Mouse (Mus musculus): ENCODE results near the gene Sptssb. TPM values are rescaled to one million over a fixed set of nuclear protein-coding genes. Genes with fewer than 3 reads are reported as not detected.

Sptssb gene
- 8.9 and 10.1 TPM in 2 replicates for polyA plus RNA-seq (2015; fragmentation: Nextera tagmentation; extraction: Ambion mirVana)

DNA sequence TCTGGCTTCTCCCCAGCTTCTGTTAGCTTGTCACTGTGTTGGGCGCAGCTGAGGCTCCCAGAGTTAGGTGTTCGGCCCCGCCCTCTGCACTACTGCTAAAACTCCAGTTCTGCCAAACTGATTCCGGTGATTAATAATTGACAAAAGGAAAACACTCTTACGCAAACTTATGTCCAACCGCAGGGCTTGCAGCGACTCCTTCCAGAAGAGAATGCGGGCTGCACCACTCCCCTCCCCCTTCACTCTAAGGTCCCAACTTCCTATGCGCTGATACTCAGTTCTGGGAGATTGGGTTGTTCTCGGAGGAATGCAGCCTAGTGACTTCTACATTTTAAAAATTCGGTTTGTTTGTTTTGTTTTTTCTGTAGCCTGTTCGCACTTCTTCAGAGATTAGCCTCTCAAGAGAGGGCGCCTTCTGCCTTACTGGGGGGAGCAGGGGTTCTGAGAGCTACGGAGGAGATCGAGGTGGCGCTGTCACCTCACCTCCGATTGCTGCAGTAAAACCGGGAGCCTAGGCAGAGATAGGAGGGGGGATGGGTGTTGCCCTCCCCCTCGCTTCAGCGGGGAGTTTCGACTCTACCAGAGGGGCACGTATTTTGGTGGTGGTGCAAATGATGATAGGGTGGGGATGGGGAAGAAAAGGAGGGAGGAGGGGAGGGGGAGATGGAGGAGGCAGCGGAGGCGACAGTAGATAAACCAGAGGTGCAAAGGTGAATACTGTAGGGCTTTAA lies at the start of gene Sptssb:
Gene Sptssb, minus strand, starts transcription at position 83 of the 731 bp plus-strand sequence.
- 2% methylated on average over 24 of the region's 24 CpGs for WGBS
- peak within 1 kb of the TSS; percentile 58 for H3K27ac ChIP-seq

DNA sequence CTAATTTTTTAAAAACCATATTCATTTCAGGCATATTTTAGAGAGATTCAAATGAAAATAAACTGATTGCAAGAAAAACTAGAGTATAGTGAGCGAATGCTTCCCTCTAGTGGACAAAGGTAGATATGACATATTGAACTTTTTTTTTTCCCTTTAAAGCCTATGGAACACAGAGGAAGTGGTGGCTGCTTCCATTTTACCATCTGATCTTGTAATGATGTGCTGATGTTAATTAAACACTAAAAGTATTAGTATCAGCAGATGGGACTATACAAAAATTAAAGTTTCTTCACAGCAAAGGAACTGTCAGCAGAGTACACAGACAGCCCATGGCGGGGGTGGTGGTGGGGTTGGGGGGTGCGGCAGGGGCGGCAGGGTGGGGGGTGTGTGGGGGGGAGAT lies 48.3 kb upstream of the Sptssb start:
- Histone ChIP-seq H3K27ac (no peak overlapping the region), H3K4me2 (replicated peaks) (no peak overlapping the region), H3K4me1 (replicated peaks) (peaks cover 2% of the 10 kb centered on the region; the same call in 1 of the 2 replicates), H3K9ac (no peak overlapping the region), H3K9me3 (no peaks in the 10 kb centered on the region), H3K36me3 (no peaks in the 10 kb centered on the region), H3K27me3 (replicated peaks) (no peaks in the 10 kb centered on the region), H3K4me3 (replicated peaks) (no peak overlapping the region)
- no peak for ATAC-seq
- WGBS = 65% methylated on average over 4 of the region's 4 CpGs

More for the DNA sequence above, at the start of gene Sptssb:
- H3K9me3 ChIP-seq = no peaks in the 10 kb centered on the region
- H3K36me3 ChIP-seq = no peaks in the 10 kb centered on the region
- peak within 1 kb of the TSS; percentile 42 for H3K9ac ChIP-seq
- peak; percentile 91 for ATAC-seq
- peaks cover 12% of the 10 kb centered on the region; the same call in 1 of the 2 replicates for H3K4me1 ChIP-seq (replicated peaks)
- H3K4me3 ChIP-seq (replicated peaks) = peak within 1 kb of the TSS; percentile 47
- H3K27me3 ChIP-seq (replicated peaks) = no peaks in the 10 kb centered on the region
- peak within 1 kb of the TSS; percentile 95 for H3K4me2 ChIP-seq (replicated peaks)

DNA sequence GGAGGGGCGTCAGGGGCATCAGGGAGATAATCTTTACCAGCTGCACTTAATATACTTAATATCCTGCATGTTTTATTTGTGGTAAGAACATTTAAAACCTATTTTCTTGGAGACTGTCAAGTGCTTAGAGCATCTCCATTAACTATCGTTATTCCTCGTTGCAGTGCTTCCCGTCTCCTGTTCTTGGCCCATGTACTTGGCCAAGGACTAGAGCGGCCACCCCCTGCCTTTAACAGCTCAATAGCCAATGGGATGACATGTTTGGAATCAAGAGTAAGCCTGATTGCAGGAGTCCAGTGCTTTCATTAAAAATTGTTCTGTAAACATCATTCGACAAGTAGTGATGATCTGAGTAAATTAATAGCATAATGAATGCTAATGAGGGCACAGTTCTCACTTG lies 47.8 kb upstream of the Sptssb start:
- Histone ChIP-seq H3K4me3 (replicated peaks) (no peak overlapping the region), H3K9me3 (no peaks in the 10 kb centered on the region), H3K4me1 (replicated peaks) (no peaks in the 10 kb centered on the region), H3K4me2 (replicated peaks) (no peak overlapping the region), H3K27me3 (replicated peaks) (no peaks in the 10 kb centered on the region), H3K9ac (no peak overlapping the region), H3K36me3 (no peaks in the 10 kb centered on the region), H3K27ac (no peak overlapping the region)
- ATAC-seq = no peak
- 41% methylated on average over 6 of the region's 6 CpGs for WGBS

DNA sequence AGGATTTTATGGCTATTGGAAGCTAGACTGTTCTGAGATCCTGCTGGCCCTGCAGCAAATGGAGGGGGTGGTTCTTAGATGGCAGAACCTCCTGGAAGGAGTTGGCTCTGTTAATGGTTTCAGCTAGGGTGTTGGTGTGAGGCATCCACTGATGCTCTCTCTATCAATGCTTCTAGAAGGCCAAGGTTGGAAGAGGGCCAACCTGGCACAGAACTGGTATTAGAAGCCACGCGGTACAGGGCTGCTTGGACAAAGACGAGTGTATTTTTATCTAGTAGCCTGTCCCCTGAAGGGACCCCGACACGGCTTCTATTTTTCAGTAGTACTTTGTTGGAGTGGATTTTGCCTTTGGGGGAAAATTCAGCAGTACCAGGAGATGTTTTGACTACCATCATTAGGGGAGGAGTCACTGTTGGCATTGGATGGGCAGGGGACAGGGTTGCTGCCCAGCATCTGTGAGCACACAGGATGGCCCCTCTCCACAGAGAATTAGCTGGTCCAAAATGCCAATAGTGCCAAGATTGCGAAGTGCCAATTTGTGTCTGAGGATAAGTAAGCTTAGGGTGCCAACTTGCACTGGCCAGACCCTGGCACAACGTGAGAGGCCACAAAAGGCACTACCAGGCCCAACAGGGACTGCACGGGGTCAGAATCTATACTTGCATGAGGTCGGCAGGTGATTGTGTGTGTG lies 43.2 kb upstream of the Sptssb start:
- no peaks in the 10 kb centered on the region; the same call in 1 of the 2 replicates for H3K27me3 ChIP-seq (replicated peaks)
- no peak for ATAC-seq

DNA sequence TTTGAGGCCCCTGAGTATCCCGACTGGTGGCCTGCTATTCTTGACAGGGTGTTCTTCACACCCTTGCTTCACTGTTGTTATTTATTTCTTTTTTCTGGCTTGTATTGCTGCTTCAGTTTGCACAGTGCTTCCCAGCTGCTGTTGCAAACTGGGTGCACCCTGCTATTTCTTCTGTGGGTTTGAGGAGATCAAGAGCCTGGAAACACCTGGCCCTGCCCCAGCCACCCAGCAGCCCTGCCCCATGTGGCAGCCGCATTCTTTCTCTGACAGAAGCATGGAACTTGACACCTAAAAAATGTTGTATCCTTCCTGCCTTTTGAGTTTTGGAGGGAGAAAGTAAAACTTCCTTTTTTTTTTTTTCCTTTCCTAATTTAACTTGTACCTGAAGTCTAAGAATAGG lies 42.6 kb upstream of the Sptssb start:
- 49% methylated on average over 2 of the region's 2 CpGs for WGBS
- no peak overlapping the region for H3K27ac ChIP-seq
- no peak for ATAC-seq

More for the DNA sequence above, 43.2 kb upstream of the Sptssb start:
- WGBS = 86% methylated on average over 9 of the region's 9 CpGs
- Histone ChIP-seq H3K27ac (no peak overlapping the region), H3K4me1 (replicated peaks) (no peaks in the 10 kb centered on the region; the same call in 1 of the 2 replicates), H3K4me3 (replicated peaks) (no peak overlapping the region), H3K9ac (no peak overlapping the region), H3K9me3 (no peaks in the 10 kb centered on the region), H3K4me2 (replicated peaks) (no peak overlapping the region), H3K36me3 (no peaks in the 10 kb centered on the region)

DNA sequence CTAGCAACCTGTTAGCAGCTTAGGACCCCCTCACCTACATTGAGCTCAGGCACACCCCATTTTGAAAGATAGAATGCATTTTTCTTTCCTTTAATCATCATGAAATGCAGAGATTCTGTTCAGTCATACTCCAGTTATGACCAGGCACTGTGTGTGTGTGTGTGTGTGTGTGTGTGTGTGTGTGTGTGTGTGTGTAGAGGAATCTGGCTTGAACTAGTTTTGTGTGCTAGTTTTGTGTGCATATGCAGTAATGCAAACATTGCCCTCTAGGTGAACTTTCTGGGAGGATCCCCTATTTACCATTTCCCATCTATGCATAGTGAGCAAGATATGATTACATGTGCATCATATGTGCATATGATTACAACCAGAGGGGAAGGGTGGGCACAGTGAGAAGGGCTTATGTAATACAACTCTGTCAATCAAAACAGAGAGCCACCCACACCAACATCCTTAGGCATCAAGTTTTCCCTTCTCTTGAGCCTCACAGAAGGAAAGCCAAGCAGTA lies 42.2 kb upstream of the Sptssb start:
- Histone ChIP-seq H3K9me3 (no peaks in the 10 kb centered on the region), H3K9ac (no peak overlapping the region), H3K27ac (no peak overlapping the region), H3K4me3 (replicated peaks) (no peak overlapping the region), H3K27me3 (replicated peaks) (no peaks in the 10 kb centered on the region; the same call in 1 of the 2 replicates), H3K36me3 (no peaks in the 10 kb centered on the region), H3K4me1 (replicated peaks) (no peaks in the 10 kb centered on the region; the same call in 1 of the 2 replicates), H3K4me2 (replicated peaks) (no peak overlapping the region)
- ATAC-seq = peak; percentile 31; the same call in 1 of the 2 replicates

More for the DNA sequence above, 42.6 kb upstream of the Sptssb start:
- Histone ChIP-seq H3K4me2 (replicated peaks) (no peak overlapping the region), H3K9ac (no peak overlapping the region), H3K36me3 (no peaks in the 10 kb centered on the region), H3K4me1 (replicated peaks) (no peaks in the 10 kb centered on the region; the same call in 1 of the 2 replicates), H3K27me3 (replicated peaks) (no peaks in the 10 kb centered on the region; the same call in 1 of the 2 replicates), H3K9me3 (no peaks in the 10 kb centered on the region), H3K4me3 (replicated peaks) (no peak overlapping the region)

DNA sequence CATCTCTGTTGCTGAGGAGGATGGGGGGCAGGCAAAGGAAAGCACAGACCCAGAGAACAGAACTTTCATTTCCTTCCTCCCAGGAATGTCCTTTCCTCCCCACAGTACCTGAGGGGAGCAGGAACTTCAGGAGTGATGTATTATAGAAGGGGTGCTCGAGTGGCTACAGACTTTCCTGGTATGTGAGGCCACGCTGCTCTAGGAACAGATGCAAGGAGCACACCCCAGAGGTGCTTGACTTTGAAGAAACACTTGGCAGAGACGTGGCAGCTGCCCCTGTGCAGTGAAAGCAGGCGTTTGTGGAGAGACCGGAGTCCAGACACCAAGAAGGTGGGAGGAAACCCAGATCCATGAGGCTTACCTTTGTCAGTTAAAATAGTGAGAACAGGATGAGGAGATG lies 40.6 kb upstream of the Sptssb start:
- Histone ChIP-seq H3K36me3 (no peaks in the 10 kb centered on the region), H3K4me3 (replicated peaks) (no peak overlapping the region), H3K27me3 (replicated peaks) (no peaks in the 10 kb centered on the region; the same call in 1 of the 2 replicates), H3K4me2 (replicated peaks) (no peak overlapping the region), H3K4me1 (replicated peaks) (no peaks in the 10 kb centered on the region; the same call in 1 of the 2 replicates), H3K9ac (no peak overlapping the region), H3K9me3 (no peaks in the 10 kb centered on the region), H3K27ac (no peak overlapping the region)
- WGBS = 41% methylated on average over 5 of the region's 5 CpGs
- ATAC-seq = no peak

DNA sequence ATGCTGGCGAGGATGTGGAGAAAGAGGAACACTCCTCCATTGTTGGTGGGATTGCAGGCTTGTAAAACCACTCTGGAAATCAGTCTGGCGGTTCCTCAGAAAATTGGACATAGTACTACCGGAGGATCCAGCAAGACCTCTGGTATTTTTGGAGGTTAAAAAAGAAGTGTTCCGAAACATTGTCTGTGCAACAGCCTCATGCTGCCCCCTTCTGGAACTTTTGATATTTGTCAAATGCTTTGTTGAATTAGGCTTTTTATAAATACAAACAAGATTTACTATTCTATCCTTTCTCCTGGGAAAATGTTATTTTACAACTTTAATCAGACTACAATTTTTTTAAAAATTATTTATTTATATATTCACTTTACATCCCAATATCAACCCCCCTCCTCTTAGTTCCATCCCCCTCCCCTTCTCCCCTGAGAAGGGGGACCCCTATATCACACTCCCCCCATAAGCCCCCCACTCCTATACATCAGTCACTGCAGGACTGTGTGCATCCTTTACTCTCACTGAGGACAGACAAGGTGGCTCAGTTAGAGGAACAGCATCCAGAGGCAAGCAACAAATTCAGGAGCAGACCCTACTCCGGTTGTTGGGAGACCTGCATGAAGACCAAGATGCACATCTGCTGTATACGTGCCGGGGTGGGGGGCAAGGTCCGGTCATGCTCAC lies 38.3 kb upstream of the Sptssb start:
- ATAC-seq = peak; percentile 47; the same call in 1 of the 2 replicates

DNA sequence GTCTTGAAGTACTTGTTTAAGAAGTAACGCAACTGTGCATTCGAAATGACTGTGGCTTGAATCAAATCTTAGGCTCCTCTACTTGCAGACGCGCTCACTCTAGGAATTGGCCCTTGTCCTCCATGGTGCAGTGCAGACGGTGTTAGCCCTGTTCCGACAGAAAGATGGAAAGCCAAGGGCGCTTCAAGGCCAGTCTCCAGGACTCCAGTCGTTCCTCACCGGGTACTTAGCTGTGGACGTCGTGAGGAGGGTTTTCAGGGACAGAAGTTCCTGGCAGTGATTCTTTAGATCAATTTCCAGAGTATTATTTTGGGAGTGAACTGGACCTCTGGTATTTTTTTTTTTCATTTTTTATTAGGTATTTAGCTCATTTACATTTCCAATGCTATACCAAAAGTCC lies 35.8 kb upstream of the Sptssb start:
- no peak overlapping the region for H3K9ac ChIP-seq
- H3K4me2 ChIP-seq (replicated peaks) = no peak overlapping the region
- no peaks in the 10 kb centered on the region for H3K36me3 ChIP-seq
- H3K4me1 ChIP-seq (replicated peaks) = no peaks in the 10 kb centered on the region
- 87% methylated on average over 11 of the region's 11 CpGs for WGBS
- H3K4me3 ChIP-seq (replicated peaks) = no peak overlapping the region
- no peaks in the 10 kb centered on the region; the same call in 1 of the 2 replicates for H3K27me3 ChIP-seq (replicated peaks)
- H3K27ac ChIP-seq = no peak overlapping the region
- no peaks in the 10 kb centered on the region for H3K9me3 ChIP-seq
- ATAC-seq = no peak

More for the DNA sequence above, 38.3 kb upstream of the Sptssb start:
- no peak overlapping the region for H3K4me3 ChIP-seq (replicated peaks)
- H3K36me3 ChIP-seq = no peaks in the 10 kb centered on the region
- H3K4me1 ChIP-seq (replicated peaks) = no peaks in the 10 kb centered on the region; the same call in 1 of the 2 replicates
- no peak overlapping the region for H3K27ac ChIP-seq
- WGBS = 67% methylated on average over 7 of the region's 8 CpGs
- H3K4me2 ChIP-seq (replicated peaks) = no peak overlapping the region
- no peaks in the 10 kb centered on the region; the same call in 1 of the 2 replicates for H3K27me3 ChIP-seq (replicated peaks)
- no peaks in the 10 kb centered on the region for H3K9me3 ChIP-seq
- no peak overlapping the region for H3K9ac ChIP-seq

DNA sequence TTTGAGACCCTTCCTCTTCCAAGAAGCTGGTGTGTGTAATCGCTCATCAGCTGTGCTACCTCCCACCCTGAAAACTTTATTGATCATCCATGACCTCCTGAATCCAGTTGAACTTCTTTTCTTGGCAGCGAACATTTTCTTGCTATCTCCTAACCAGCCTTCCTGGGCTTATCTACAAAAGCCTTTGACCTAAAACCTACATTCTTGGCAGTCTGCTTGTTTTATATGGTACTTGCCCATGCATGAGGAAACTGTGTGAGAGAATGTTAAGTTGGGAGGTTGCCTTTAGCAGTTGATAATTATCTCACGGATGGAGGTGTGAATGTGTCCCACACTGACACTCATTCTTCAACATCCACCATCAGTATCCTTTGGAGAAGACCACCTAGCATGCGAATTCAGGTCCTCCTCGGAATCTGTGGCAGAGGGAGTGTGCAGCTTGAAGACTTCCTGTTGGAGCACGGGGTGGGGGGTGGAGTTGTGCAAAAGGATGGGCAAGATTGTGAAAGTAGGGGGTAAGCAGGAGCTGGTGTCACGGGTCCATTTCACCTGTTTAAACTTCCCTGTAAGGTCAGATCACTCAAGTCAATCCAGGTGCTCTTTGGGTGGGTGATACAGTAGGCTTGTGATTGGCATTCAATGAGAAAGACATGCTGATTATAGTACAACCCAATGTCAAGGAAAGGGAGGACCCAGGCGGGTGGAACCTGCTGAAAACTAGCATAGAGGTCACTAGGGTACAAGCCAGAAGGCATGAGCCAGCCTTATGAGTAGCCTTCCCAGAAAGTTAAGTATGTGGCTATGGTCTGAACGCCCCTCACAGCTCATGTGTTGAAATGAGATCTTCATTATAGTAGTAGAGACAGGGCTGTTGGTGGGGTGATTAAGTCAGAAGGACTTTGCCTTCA lies 32.7 kb upstream of the Sptssb start:
- H3K4me2 ChIP-seq (replicated peaks) = no peak overlapping the region
- H3K4me1 ChIP-seq (replicated peaks) = no peaks in the 10 kb centered on the region
- 70% methylated on average over 9 of the region's 9 CpGs for WGBS
- peak; percentile 84 for ATAC-seq
- no peak overlapping the region for H3K9ac ChIP-seq
- H3K4me3 ChIP-seq (replicated peaks) = no peak overlapping the region
- H3K27ac ChIP-seq = no peak overlapping the region
- no peaks in the 10 kb centered on the region for H3K36me3 ChIP-seq
- H3K9me3 ChIP-seq = no peaks in the 10 kb centered on the region
- H3K27me3 ChIP-seq (replicated peaks) = no peaks in the 10 kb centered on the region

DNA sequence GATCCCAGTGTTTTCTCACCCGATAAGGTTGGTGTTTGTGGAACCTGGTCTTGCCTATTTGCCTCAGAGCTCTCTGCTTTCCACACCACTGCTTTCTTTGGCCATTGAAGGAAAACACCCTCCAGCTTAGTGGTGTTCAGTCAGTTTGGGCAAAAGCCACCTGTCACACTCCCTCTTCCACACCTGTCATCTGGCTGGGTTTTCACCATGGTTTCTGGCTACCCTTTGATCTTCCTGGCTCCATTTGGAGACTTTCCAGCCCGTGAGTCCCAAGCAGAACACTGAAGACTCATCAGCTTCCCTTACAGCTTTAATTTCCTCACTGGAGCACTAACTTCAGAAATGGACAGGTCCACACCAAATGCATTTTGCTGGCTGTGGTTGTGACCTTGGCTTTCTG lies 26.1 kb upstream of the Sptssb start:
- H3K27ac ChIP-seq = no peak overlapping the region

More for the DNA sequence above, 26.1 kb upstream of the Sptssb start:
- H3K36me3 ChIP-seq = no peaks in the 10 kb centered on the region
- no peaks in the 10 kb centered on the region for H3K9me3 ChIP-seq
- H3K4me2 ChIP-seq (replicated peaks) = no peak overlapping the region
- H3K27me3 ChIP-seq (replicated peaks) = no peaks in the 10 kb centered on the region
- WGBS = 76% methylated on average over 2 of the region's 2 CpGs
- no peak overlapping the region for H3K9ac ChIP-seq
- H3K4me3 ChIP-seq (replicated peaks) = no peak overlapping the region
- no peaks in the 10 kb centered on the region for H3K4me1 ChIP-seq (replicated peaks)
- ATAC-seq = no peak

Measured in intestine, embryonic 15.5 days (tissue).